Mouse (Mus musculus): ENCODE measurements around the gene Gramd4.

DNA sequence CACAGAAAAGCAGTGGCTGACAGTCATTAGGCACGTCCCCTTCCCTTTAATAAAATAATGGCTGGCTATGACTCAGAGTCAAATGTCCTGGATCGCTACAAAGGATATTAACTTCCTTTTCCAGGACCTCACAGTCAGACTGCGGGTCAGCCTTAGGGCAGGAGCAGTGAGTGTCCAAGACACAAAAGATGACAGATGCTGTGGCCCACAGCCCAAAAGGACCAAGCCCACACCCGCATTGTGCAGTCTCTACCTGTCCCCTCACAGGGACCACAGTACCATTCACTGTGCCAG is 112.3 kb downstream of the Gramd4 start:
- TF ChIP-seq MYC (IDR thresholded peaks at IDR 0.05; ENCODE audit: low read depth, low read length) = no peak
- no peak for TF ChIP-seq USF2 (conservative IDR thresholded peaks at IDR 0.05; ENCODE audit: low read depth, low read length)
- TF ChIP-seq USF1 (IDR thresholded peaks at IDR 0.05; ENCODE audit: low read depth, low read length) = no peak
- TF ChIP-seq CTCF (conservative IDR thresholded peaks at IDR 0.05 in 1 of 2, IDR thresholded peaks at IDR 0.05 in 1 of 2; ENCODE audit: low read depth in 2 of 2, low read length in 2 of 2) = no peak
- TF ChIP-seq CHD2 (IDR thresholded peaks at IDR 0.05; ENCODE audit: low read length) = no peak
- no peak for TF ChIP-seq MAX (IDR thresholded peaks at IDR 0.05; ENCODE audit: low read length)
- TF ChIP-seq ETS1 (conservative IDR thresholded peaks at IDR 0.05; ENCODE audit: low read depth, low read length) = no peak
- no peak for TF ChIP-seq CHD1 (IDR thresholded peaks at IDR 0.05; ENCODE audit: low read depth, low read length)
- TF ChIP-seq BHLHE40 (IDR thresholded peaks at IDR 0.05; ENCODE audit: low read depth, low read length) = no peak
- TF ChIP-seq GABPA (IDR thresholded peaks at IDR 0.05; ENCODE audit: insufficient replicate concordance, low read depth, low read length) = no peak
- TF ChIP-seq RCOR1 (conservative IDR thresholded peaks at IDR 0.05; ENCODE audit: low read depth, low read length) = no peak
